Mouse (Mus musculus): Measurements from ENCODE around the gene Arpc4. TPM values are rescaled to one million over a fixed set of nuclear protein-coding genes. Genes with fewer than 3 reads are reported as not detected.

Arpc4 gene
- total RNA-seq, 2 experiments from 2014 or later: 171 to 331 TPM

Other genes starting within 250 kb of the Arpc4 start
- 0.15 and 0.39 TPM in 2 replicates for gene Lhfpl4, start 182.7 kb upstream of the Arpc4 start, total RNA-seq (2015)
- not detected in 2 replicates for gene Lhfpl4, start 182.7 kb upstream of the Arpc4 start, total RNA-seq (2017)
- 22.7 and 24.3 TPM in 2 replicates for gene Mtmr14, start 140.3 kb upstream of the Arpc4 start, total RNA-seq (2015)
- 39.7 and 55.8 TPM in 2 replicates for gene Mtmr14, start 140.3 kb upstream of the Arpc4 start, total RNA-seq (2017)
- gene Cpne9, start 95.8 kb upstream of the Arpc4 start, total RNA-seq (2015): 0.49 TPM in 1 of 2 replicates, not detected in the other
- gene Cpne9, start 95.8 kb upstream of the Arpc4 start, total RNA-seq (2017): not detected in 2 replicates
- gene Brpf1, start 71.0 kb upstream of the Arpc4 start, total RNA-seq (2015): 33.9 and 34.7 TPM in 2 replicates
- gene Brpf1, start 71.0 kb upstream of the Arpc4 start, total RNA-seq (2017): 36.6 and 39.0 TPM in 2 replicates
- gene Ogg1, start 51.1 kb upstream of the Arpc4 start, total RNA-seq (2015): 12.7 and 13.4 TPM in 2 replicates
- 4.1 and 9.7 TPM in 2 replicates for gene Ogg1, start 51.1 kb upstream of the Arpc4 start, total RNA-seq (2017)
- gene Camk1, start 34.1 kb upstream of the Arpc4 start, total RNA-seq (2015): 10.2 and 15.2 TPM in 2 replicates
- 16.6 and 24.3 TPM in 2 replicates for gene Camk1, start 34.1 kb upstream of the Arpc4 start, total RNA-seq (2017)
- 23.0 and 24.5 TPM in 2 replicates for gene Tada3, start 232 bp upstream of the Arpc4 start, total RNA-seq (2015)
- 11.9 and 13.9 TPM in 2 replicates for gene Tada3, start 232 bp upstream of the Arpc4 start, total RNA-seq (2017)
- gene Ttll3, start 11.1 kb downstream of the Arpc4 start, total RNA-seq (2015): 2.5 and 4.3 TPM in 2 replicates
- 2.0 and 2.9 TPM in 2 replicates for gene Ttll3, start 11.1 kb downstream of the Arpc4 start, total RNA-seq (2017)
- 3.5 and 5.7 TPM in 2 replicates for gene Rpusd3, start 41.2 kb downstream of the Arpc4 start, total RNA-seq (2015)
- 9.2 and 11.8 TPM in 2 replicates for gene Rpusd3, start 41.2 kb downstream of the Arpc4 start, total RNA-seq (2017)
- not detected in 2 replicates for gene Cidec, start 57.6 kb downstream of the Arpc4 start, total RNA-seq (2015)
- not detected in 2 replicates for gene Cidec, start 57.6 kb downstream of the Arpc4 start, total RNA-seq (2017)
- gene Jagn1, start 64.5 kb downstream of the Arpc4 start, total RNA-seq (2015): 76.3 and 85.0 TPM in 2 replicates
- gene Jagn1, start 64.5 kb downstream of the Arpc4 start, total RNA-seq (2017): 21.7 and 28.0 TPM in 2 replicates
- gene Il17re, start 80.4 kb downstream of the Arpc4 start, total RNA-seq (2015): 0.44 and 1.2 TPM in 2 replicates
- gene Il17re, start 80.4 kb downstream of the Arpc4 start, total RNA-seq (2017): 0.21 and 0.34 TPM in 2 replicates
- not detected in 2 replicates for gene Il17rc, start 93.3 kb downstream of the Arpc4 start, total RNA-seq (2015)
- gene Il17rc, start 93.3 kb downstream of the Arpc4 start, total RNA-seq (2017): not detected in 2 replicates
- gene Creld1, start 105.2 kb downstream of the Arpc4 start, total RNA-seq (2015): 5.9 and 6.1 TPM in 2 replicates
- gene Creld1, start 105.2 kb downstream of the Arpc4 start, total RNA-seq (2017): 4.7 and 6.6 TPM in 2 replicates
- not detected in 2 replicates for gene Prrt3, start 123.8 kb downstream of the Arpc4 start, total RNA-seq (2015)
- not detected in 2 replicates for gene Prrt3, start 123.8 kb downstream of the Arpc4 start, total RNA-seq (2017)
- 60.4 and 64.5 TPM in 2 replicates for gene Emc3, start 153.5 kb downstream of the Arpc4 start, total RNA-seq (2015)
- gene Emc3, start 153.5 kb downstream of the Arpc4 start, total RNA-seq (2017): 31.7 and 34.5 TPM in 2 replicates
- 24.0 and 24.3 TPM in 2 replicates for gene Fancd2, start 153.6 kb downstream of the Arpc4 start, total RNA-seq (2015)
- 26.6 and 27.4 TPM in 2 replicates for gene Fancd2, start 153.6 kb downstream of the Arpc4 start, total RNA-seq (2017)
- gene Fancd2os, start 222.6 kb downstream of the Arpc4 start, total RNA-seq (2015): not detected in 2 replicates
- not detected in 2 replicates for gene Fancd2os, start 222.6 kb downstream of the Arpc4 start, total RNA-seq (2017)
- gene Brk1, start 226.7 kb downstream of the Arpc4 start, total RNA-seq (2015): 237 and 246 TPM in 2 replicates
- gene Brk1, start 226.7 kb downstream of the Arpc4 start, total RNA-seq (2017): 117 and 131 TPM in 2 replicates
- gene Vhl, start 245.8 kb downstream of the Arpc4 start, total RNA-seq (2015): 14.1 and 22.7 TPM in 2 replicates
- gene Vhl, start 245.8 kb downstream of the Arpc4 start, total RNA-seq (2017): 10.8 and 12.2 TPM in 2 replicates